Mouse (Mus musculus) myocyte (in vitro differentiated cells): ENCODE results near the gene Prkch.

Experiments
- CEBPB ChIP-seq: IDR thresholded peaks from 2 replicates; pipeline ENCODE4 v1.6.1; 2011; ENCODE audit warnings: mild to moderate bottlenecking, moderate library complexity; ENCODE audit not compliant: poor library complexity, insufficient read depth, severe bottlenecking
- E2F4 ChIP-seq: IDR thresholded peaks from one replicate; pipeline ENCODE4 v1.6.1; 2011; ENCODE audit warnings: mild to moderate bottlenecking, control low read depth, moderate library complexity; ENCODE audit not compliant: insufficient read depth
- MAX ChIP-seq: IDR thresholded peaks from one replicate; pipeline ENCODE4 v1.6.1; 2011; ENCODE audit warnings: low read depth, mild to moderate bottlenecking, control low read depth
- MYOD1 ChIP-seq, 3 experiments: IDR thresholded peaks; one replicate each; pipeline ENCODE4 v1.6.1; 2011; ENCODE audit warnings: control low read depth in 2 of 3, low read depth in 2 of 3, mild to moderate bottlenecking in 2 of 3, moderate library complexity in 1 of 3; ENCODE audit not compliant: insufficient read length in 2 of 3, control insufficient read depth in 1 of 3
- MYOG ChIP-seq, 3 experiments: IDR thresholded peaks; one replicate each; pipeline ENCODE4 v1.6.1; 2011; ENCODE audit warnings: control low read depth in 2 of 3, low read depth in 2 of 3, mild to moderate bottlenecking in 2 of 3; ENCODE audit not compliant: insufficient read length in 2 of 3, control insufficient read depth in 1 of 3, insufficient read depth in 1 of 3
- POLR2A ChIP-seq: IDR thresholded peaks from one replicate; pipeline ENCODE4 v1.6.1; 2011; ENCODE audit warnings: low read depth, mild to moderate bottlenecking, control low read depth, moderate library complexity; ENCODE audit not compliant: insufficient read length
- POLR2AphosphoS2 ChIP-seq: IDR thresholded peaks from one replicate; pipeline ENCODE4 v1.6.1; 2011; ENCODE audit warnings: low read depth, control low read depth; ENCODE audit not compliant: insufficient read length
- REST ChIP-seq: IDR thresholded peaks from one replicate; pipeline ENCODE4 v1.6.1; 2011; ENCODE audit warnings: mild to moderate bottlenecking, control low read depth, moderate library complexity; ENCODE audit not compliant: insufficient read depth, insufficient read length
- TCF12 ChIP-seq: IDR thresholded peaks from one replicate; pipeline ENCODE4 v1.6.1; 2011; ENCODE audit warnings: mild to moderate bottlenecking, control low read depth; ENCODE audit not compliant: poor library complexity, insufficient read depth, severe bottlenecking
- TCF3 ChIP-seq: IDR thresholded peaks from one replicate; pipeline ENCODE4 v1.6.1; 2011; ENCODE audit warnings: low read depth, control low read depth; ENCODE audit not compliant: insufficient read length
- USF1 ChIP-seq: IDR thresholded peaks from one replicate; pipeline ENCODE4 v1.6.1; 2011; ENCODE audit warnings: low read depth, mild to moderate bottlenecking, control low read depth, moderate library complexity

GRCm38 (mm10) chr12:73608065-73608397 is 23.4 kb downstream of the Prkch start:
- TF ChIP-seq POLR2A (no peak), E2F4 (no peak), MYOD1 (IDR thresholded peaks at IDR 0.05; ENCODE audit: control insufficient read depth in 1 of 3, insufficient read length in 2 of 3, low read depth in 2 of 3) (no peak), POLR2AphosphoS2 (no peak), CEBPB (no peak), USF1 (no peak), MAX (no peak), TCF3 (no peak), TCF12 (no peak), REST (no peak), MYOG (IDR thresholded peaks at IDR 0.05; ENCODE audit: control insufficient read depth in 1 of 3, insufficient read depth in 1 of 3, insufficient read length in 2 of 3, low read depth in 2 of 3) (no peak)
